Mouse (Mus musculus): ENCODE results near the gene Hist1h2bf. TPM values are rescaled to one million over a fixed set of nuclear protein-coding genes. Genes with fewer than 3 reads are reported as not detected.
"Not testable (repeated sequence)": the region's sequence is repeated elsewhere in the genome, so short reads cannot be mapped to it uniquely, and the experiment has no call there.

The Hist1h2bf gene
- polyA plus RNA-seq, 1 experiment from 2014 or later = 1.6 TPM

DNA sequence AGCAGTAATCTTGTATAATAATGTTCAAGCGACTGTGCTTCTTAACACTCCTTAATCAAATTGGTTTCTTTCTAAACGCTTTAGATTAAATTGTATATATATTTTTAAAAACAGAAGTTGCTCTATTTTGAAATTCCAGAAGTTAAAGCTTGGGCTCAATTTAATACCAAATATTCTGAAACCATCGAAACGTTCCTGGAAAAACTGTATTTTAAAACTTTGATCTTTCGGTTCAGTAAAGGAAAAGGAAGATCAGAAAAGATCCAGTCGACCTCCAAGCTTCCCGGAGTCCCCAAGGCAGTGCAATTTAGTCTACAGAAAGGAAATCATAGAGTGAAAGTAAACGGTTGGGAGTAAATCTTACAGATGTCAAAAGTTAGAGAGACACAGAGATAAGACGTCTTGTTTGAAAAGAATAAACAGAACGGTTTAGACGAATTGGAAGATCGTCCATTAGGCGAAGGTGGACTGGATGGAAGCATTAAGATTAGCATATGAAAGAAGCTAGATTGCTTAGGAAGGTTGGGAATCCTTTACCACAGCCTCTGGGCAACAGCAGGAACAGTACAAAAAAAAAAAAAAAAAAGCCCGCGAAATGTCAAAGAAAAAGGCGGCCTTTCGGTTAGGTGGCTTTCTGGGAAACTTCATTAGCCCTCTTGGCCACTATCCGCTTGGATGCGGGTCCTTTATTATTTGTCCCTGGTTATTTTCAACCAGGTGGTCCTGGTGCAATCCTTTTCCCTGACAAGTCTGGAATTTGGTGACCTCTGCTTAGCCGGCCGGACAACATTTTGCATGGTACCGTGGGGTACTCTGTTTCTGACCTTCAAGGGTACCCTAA, 12.3 kb upstream of the Hist1h2bf start:
- 2% methylated on average over 22 of the region's 22 CpGs for WGBS
- no peaks in the 10 kb centered on the region for H3K27me3 ChIP-seq (replicated peaks)
- peak overlapping the region; percentile 52 for H3K4me3 ChIP-seq
- H3K4me1 ChIP-seq = peaks cover 37% of the 10 kb centered on the region
- H3K4me2 ChIP-seq = peak overlapping the region; percentile 80
- H3K36me3 ChIP-seq = no peaks in the 10 kb centered on the region
- ATAC-seq (ENCODE audit: extremely low read depth, insufficient number of reproducible peaks, low FRiP score, low TSS enrichment) = no peak
- peak overlapping the region; percentile 84 for H3K9ac ChIP-seq
- H3K27ac ChIP-seq (replicated peaks) = peak overlapping the region; percentile 95
- no peaks in the 10 kb centered on the region for H3K9me3 ChIP-seq

- 0% methylated on average over 27 of the region's 36 CpGs for WGBS
- peak; percentile 79 for ATAC-seq (ENCODE audit: extremely low read depth, insufficient number of reproducible peaks, low FRiP score, low TSS enrichment)
Measured at GRCm38 (mm10) chr13:23585442-23586098, 11.6 kb upstream of the Hist1h2bf start.

DNA sequence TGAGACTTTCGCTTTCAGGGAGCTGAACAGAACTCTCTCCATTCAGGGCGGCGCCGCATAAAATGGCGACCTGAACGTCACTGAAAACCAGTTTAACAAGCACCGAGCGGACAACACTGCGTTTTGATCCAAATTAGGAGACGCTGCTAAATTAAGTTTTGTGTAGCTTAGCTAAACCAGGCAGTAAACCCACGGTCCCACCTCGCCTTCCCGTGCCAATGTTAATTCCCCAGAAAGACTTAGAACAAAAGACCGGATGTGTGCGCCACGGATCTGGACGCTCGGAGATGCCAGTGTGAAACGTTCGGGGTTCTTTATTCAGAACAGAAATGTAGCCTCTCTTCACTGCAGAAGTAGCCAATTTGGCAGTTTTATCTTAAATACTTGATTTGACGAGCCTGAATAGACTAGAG, 11.0 kb upstream of the Hist1h2bf start:
- peak overlapping the region; percentile 90 for H3K9ac ChIP-seq
- peak overlapping the region; percentile 80 for H3K4me2 ChIP-seq
- no peaks in the 10 kb centered on the region for H3K9me3 ChIP-seq
- under 1% methylated on average over 21 of the region's 21 CpGs for WGBS
- no peaks in the 10 kb centered on the region for H3K36me3 ChIP-seq
- peak overlapping the region; percentile 95 for H3K27ac ChIP-seq (replicated peaks)
- H3K4me1 ChIP-seq = peaks cover 42% of the 10 kb centered on the region
- H3K4me3 ChIP-seq = peak overlapping the region; percentile 52
- H3K27me3 ChIP-seq (replicated peaks) = no peaks in the 10 kb centered on the region
- ATAC-seq (ENCODE audit: extremely low read depth, insufficient number of reproducible peaks, low FRiP score, low TSS enrichment) = no peak

More at GRCm38 (mm10) chr13:23585442-23586098, 11.6 kb upstream of the Hist1h2bf start:
- peak overlapping the region; percentile 95 for H3K27ac ChIP-seq (replicated peaks)
- H3K36me3 ChIP-seq; H3K27me3 ChIP-seq (replicated peaks); H3K9me3 ChIP-seq: not testable (repeated sequence)
- peaks cover 42% of the 10 kb centered on the region for H3K4me1 ChIP-seq
- H3K4me2 ChIP-seq = peak overlapping the region; percentile 80
- H3K9ac ChIP-seq = peak overlapping the region; percentile 90
- peak overlapping the region; percentile 52 for H3K4me3 ChIP-seq

- Histone ChIP-seq H3K27me3 (replicated peaks) (no peaks in the 10 kb centered on the region), H3K9me3 (no peaks in the 10 kb centered on the region), H3K36me3 (no peaks in the 10 kb centered on the region), H3K4me2 (peak overlapping the region; percentile 80), H3K27ac (replicated peaks) (peak overlapping the region; percentile 95), H3K9ac (peak overlapping the region; percentile 90), H3K4me1 (peaks cover 42% of the 10 kb centered on the region), H3K4me3 (peak overlapping the region; percentile 52)
- ATAC-seq (ENCODE audit: extremely low read depth, insufficient number of reproducible peaks, low FRiP score, low TSS enrichment) = no peak
Measured at GRCm38 (mm10) chr13:23584331-23584730, 10.3 kb upstream of the Hist1h2bf start.

DNA sequence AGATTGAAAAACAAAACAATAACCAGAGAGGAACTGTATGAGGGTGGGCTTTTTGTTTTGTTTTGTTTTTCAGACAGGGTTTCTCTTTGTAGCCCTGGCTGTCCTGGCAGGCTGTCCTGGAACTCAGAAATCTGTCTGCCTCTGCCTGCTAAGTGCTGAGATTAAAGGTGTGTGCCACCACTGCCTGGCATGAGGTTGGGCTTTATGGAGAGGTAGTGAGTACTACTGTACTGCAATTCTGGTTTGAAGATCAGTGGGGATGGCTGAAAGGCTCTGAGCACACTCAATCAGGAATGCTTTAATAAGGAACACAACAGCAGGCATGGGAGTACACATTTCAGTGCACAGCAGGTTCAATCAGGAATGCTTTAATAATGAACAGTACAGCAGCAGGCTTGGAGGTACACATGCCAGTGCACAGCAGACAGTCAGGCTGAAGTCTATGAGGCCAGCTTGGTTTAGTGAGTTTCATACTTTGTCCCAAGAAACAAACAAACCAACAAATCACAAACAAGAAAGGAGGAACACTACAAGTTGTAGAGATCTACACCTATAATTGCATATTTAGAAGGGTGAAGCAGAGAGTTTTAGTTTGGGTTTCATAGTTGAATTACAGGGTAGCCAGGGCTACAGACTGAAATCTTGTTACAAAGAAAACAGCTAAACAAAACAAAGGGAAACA, 9.5 kb upstream of the Hist1h2bf start:
- peaks cover 42% of the 10 kb centered on the region for H3K4me1 ChIP-seq
- no peak for ATAC-seq (ENCODE audit: extremely low read depth, insufficient number of reproducible peaks, low FRiP score, low TSS enrichment)
- no peak overlapping the region for H3K4me3 ChIP-seq
- H3K27me3 ChIP-seq (replicated peaks) = no peaks in the 10 kb centered on the region
- no peak overlapping the region for H3K9ac ChIP-seq
- H3K27ac ChIP-seq (replicated peaks) = peak overlapping the region; percentile 86
- no peaks in the 10 kb centered on the region for H3K36me3 ChIP-seq
- H3K9me3 ChIP-seq = no peaks in the 10 kb centered on the region
- H3K4me2 ChIP-seq = peak overlapping the region; percentile 94; the same call in 1 of the 2 replicates

DNA sequence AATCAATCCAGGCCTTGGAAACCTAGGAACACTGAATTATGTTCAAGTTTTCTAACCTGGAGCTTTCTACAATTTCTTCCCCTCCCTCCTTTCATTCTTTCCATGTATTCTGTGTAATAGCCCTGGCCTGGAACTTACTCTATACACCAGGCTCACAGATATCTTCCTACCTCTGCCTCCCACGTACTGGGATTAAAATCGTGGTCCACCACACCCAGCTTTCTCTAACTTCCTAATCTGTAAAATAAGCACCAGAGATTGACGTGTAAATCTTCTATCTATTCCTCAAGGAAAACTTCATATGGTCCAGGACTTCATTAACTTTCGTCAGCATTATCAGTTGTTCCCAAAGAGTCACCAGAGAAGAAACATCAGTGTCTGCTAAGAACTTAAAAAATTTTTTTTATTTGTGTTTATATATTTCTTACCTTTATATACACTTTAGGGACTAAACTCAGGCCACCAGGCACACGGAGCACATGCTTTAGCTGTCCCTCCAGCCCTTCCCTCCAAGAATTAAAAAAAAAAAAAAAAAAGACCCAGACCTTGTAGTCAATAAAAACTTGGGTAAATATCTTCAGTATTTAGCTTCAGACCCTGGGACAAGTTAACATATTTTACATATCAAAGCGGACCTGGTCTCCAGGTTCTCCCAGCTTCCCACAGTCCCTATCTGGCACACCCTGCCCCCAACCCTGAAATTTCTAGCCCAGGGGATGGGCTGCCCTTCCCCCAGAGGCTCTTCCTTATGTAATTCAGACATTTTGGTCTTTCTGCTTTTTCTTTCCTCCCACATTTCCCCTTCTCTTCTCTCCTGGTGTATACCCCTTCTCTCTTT, 8.4 kb upstream of the Hist1h2bf start:
- Histone ChIP-seq H3K4me1 (peaks cover 42% of the 10 kb centered on the region), H3K9me3 (no peaks in the 10 kb centered on the region), H3K27ac (replicated peaks) (peak overlapping the region; percentile 86), H3K36me3 (no peaks in the 10 kb centered on the region), H3K9ac (peak overlapping the region; percentile 89), H3K4me3 (peak overlapping the region; percentile 62), H3K27me3 (replicated peaks) (no peaks in the 10 kb centered on the region), H3K4me2 (peak overlapping the region; percentile 94)
- no peak for ATAC-seq (ENCODE audit: extremely low read depth, insufficient number of reproducible peaks, low FRiP score, low TSS enrichment)
- WGBS = 15% methylated on average over 6 of the region's 6 CpGs

GRCm38 (mm10) chr13:23581408-23582218, 7.6 kb upstream of the Hist1h2bf start, which contains the start of gene Hist1h4d:
Hist1h4d (plus strand) TSS chr13:23581598.
- H3K4me2 ChIP-seq = peak within 1 kb of the TSS; percentile 94
- H3K9ac ChIP-seq = peak within 1 kb of the TSS; percentile 89
- H3K4me3 ChIP-seq = peak within 1 kb of the TSS; percentile 62
- H3K27me3 ChIP-seq (replicated peaks) = no peaks in the 10 kb centered on the region
- no peaks in the 10 kb centered on the region for H3K36me3 ChIP-seq
- peaks cover 44% of the 10 kb centered on the region for H3K4me1 ChIP-seq
- H3K27ac ChIP-seq (replicated peaks) = peak within 1 kb of the TSS; percentile 86
- under 1% methylated on average over 43 of the region's 43 CpGs for WGBS
- ATAC-seq (ENCODE audit: extremely low read depth, insufficient number of reproducible peaks, low FRiP score, low TSS enrichment) = peak; percentile 75; the same call in 1 of the 2 replicates
- H3K9me3 ChIP-seq = no peaks in the 10 kb centered on the region

DNA sequence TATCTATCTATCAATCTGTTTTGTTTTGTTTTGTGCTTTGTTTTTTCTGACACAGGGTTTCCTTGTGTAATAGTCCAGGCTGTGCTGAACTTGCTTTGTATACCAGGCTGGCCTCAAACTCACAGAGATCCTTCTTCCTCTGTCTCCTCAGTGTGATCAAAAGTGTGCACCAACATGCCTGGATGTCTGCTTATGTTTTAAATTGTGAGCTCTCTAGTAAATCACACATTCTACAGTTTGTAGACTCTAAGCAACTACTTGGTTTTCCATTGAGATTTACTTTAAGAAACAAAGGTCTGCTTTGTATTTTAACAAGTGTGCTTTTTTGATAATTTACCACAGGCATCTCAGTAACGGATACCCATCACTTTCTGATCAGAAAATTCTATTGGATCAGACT, 3.8 kb upstream of the Hist1h2bf start:
- no peak overlapping the region for H3K4me2 ChIP-seq
- H3K36me3 ChIP-seq = no peaks in the 10 kb centered on the region
- H3K27ac ChIP-seq (replicated peaks) = no peak overlapping the region
- no peaks in the 10 kb centered on the region for H3K9me3 ChIP-seq
- H3K4me3 ChIP-seq = no peak overlapping the region
- H3K4me1 ChIP-seq = peaks cover 42% of the 10 kb centered on the region
- no peaks in the 10 kb centered on the region for H3K27me3 ChIP-seq (replicated peaks)
- H3K9ac ChIP-seq = no peak overlapping the region
- WGBS = 98% methylated on average over 1 of the region's 1 CpGs
- no peak for ATAC-seq (ENCODE audit: extremely low read depth, insufficient number of reproducible peaks, low FRiP score, low TSS enrichment)

DNA sequence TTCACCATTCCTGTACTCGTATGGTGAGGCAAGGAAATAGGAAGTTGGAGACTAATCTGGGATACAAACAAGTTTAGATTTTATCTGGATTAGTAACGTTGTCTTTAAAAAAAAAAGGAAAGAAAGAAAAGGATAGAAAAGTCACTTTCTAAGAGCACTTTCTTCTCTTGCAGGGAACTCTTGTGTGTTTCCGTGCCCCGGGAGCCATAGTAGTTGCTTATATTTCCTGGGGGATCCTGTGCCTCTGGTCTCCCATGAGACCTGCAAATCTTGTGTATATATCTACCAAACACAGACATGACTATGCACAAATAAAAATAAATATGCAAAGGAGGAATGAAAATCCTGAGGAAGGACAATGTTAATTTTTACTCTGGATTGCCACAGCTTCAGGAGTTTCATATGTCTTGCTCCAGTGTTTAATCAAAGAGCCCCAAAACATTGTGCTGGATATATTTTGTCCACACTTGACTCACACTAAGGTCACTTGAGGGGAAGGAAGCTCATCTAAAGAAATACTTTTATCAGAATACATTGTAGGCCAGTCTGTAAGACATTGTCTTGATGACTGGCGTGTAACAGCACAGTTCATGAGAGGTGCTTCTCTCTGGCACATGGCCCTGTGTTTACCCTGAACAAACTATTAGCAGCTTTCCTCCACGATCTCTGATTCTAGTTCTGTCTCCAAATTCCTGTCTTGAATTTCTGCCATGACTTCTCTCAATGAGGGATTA, 3.1 kb upstream of the Hist1h2bf start:
- peak overlapping the region; percentile 57 for H3K4me3 ChIP-seq
- H3K27me3 ChIP-seq (replicated peaks) = no peaks in the 10 kb centered on the region
- no peaks in the 10 kb centered on the region for H3K36me3 ChIP-seq
- peak overlapping the region; percentile 73 for H3K27ac ChIP-seq (replicated peaks)
- no peak for ATAC-seq (ENCODE audit: extremely low read depth, insufficient number of reproducible peaks, low FRiP score, low TSS enrichment)
- no peaks in the 10 kb centered on the region for H3K9me3 ChIP-seq
- WGBS = 60% methylated on average over 6 of the region's 6 CpGs
- H3K4me1 ChIP-seq = peaks cover 42% of the 10 kb centered on the region
- H3K4me2 ChIP-seq = peak overlapping the region; percentile 80
- H3K9ac ChIP-seq = peak overlapping the region; percentile 87

Measured in heart, embryonic 13.5 days (tissue).